Mouse (Mus musculus): Measurements from ENCODE around the gene Zfp37.

GRCm38 (mm10) chr4:62199923-62200529 is 30.8 kb downstream of the Zfp37 start:
- no peak for TF ChIP-seq CTCF (IDR thresholded peaks at IDR 0.05; ENCODE audit: extremely low read depth, insufficient read length, insufficient replicate concordance, low read depth, low read length)
- TF ChIP-seq POLR2A (IDR thresholded peaks at IDR 0.05; ENCODE audit: low read depth, low read length) = no peak
